Mouse (Mus musculus): ENCODE measurements at regions not wholly inside any gene's neighbourhood (a gene's known extent, or its start where the extent isn't known, plus 50 kb on each side); places are given as distances from the start of the nearest gene placed in this dataset.

DNA sequence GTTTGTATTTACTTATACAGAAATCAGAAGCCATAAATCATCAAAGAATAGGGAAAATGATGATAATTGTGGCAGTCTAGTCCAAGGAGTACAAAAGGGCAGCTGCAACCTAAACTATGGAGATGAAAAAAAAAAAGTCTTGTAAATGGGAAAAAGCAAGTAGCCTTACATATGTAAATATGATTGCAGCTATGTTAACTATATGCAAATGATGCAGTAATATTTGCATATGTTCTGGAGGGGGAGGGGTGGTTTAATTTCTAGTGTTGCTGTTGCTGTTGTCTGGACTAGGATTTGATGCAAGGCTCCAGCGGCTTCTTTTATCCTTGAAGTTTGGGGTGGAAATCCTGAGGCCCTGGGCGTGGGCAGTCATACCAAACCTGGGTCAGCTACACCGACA lies 163.0 kb downstream of the Ankrd50 start:
- in situ Hi-C loops (cut with MboI; ENCODE audit: low sequenced_read_pairs) = no loop called here

DNA sequence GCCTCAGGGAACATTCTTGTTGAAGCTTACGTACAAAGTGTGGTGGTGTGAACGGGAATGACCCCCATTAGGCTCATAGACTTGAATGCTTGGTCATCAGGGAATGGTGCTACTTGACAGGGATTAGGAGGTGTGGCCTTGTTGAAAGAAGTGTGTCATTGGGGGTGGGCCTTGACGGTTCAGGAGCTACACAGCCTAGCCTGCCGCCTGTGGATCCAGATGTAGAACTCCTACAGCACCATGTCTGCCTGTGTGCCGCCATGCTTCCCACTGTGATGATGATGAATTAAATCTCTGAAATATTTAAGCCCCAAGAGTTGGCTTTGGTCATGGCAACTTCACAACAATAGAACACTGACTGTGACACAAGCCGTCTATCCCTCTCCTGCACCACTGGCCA lies 163.6 kb downstream of the Ankrd50 start:
- in situ Hi-C loops (cut with MboI; ENCODE audit: low sequenced_read_pairs) = no loop called here

GRCm38 (mm10) chr3:38312834-38313233 lies 171.8 kb downstream of the Ankrd50 start:
- in situ Hi-C loops (cut with MboI; ENCODE audit: low sequenced_read_pairs) = no loop called here

DNA sequence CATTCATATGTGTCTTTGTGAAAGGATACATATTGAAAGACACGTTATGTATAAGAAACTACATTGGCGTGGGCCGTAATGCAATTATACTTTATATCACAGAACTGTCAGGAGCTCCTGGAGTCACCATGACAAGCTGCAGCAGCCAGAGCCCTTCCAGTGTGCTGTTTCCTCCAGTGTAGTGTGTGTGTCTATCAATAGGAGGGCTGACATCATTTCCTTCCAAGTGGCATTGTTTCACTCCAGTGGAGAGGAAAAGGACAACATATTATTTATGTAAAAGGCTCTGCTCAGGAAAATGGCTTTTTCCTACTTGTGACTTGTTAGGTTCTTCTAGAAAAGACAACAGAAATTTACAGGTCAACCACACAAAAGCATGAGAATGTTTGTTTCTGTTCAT lies 172.5 kb downstream of the Ankrd50 start:
- in situ Hi-C loops (cut with MboI; ENCODE audit: low sequenced_read_pairs) = no loop called here

GRCm38 (mm10) chr3:38299898-38300751 lies 184.5 kb downstream of the Ankrd50 start:
- in situ Hi-C loops (cut with MboI; ENCODE audit: low sequenced_read_pairs) = no loop called here

DNA sequence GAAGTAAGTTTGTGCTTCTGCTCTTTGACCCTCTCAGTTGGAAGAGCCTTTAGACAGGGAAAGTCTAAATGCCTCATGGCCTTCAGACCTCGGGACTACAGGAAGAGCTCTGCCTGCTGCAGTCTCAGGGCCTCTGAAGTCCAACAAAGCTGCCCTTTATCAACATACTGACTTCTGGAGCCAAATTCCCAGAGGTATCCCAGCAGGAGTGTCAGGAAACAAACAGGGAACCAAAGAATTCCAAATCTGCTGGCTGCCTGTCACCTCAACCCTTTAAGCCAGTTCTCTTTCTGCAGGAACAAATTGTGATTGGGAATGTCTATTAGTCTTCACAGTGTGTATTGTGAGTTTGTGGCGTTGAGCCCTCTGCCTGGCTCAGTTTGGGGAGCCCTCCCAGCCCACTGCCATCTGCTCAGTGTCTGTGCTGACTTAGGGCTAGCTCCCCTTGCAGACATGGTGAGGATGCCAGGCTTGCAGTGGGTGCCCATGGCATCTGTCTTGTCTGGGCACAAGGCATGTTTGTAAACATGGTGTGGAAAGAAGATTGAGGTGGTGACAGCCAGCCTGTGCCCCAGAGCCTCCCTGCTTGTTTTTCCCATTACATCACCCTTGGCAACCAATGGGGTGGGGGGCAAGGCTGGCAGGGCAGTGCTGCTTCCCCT lies 185.3 kb downstream of the Ankrd50 start:
- in situ Hi-C loops (cut with MboI; ENCODE audit: low sequenced_read_pairs) = no loop called here

DNA sequence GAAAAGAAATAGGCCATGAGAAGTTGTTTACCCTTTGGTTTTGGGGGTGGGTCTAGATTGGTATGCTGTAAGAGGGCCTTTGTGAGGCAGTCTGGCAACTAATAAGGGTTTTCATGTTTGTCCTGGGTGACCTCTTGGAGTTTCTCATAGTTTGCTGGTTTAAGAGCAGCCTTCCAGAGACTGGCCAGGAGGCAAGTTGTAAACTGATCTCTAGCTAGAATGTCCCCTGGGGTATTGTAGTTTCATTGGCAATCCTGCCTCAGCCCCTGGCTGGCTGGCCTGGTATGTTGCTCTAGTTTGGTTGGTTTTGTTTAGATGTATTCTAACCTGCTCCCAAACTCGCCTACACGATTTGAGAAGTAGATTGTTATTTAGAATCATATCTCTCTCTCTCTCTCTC lies 187.1 kb downstream of the Ankrd50 start:
- in situ Hi-C loops (cut with MboI; ENCODE audit: low sequenced_read_pairs) = no loop called here

- in situ Hi-C loops (cut with MboI; ENCODE audit: low sequenced_read_pairs) = no loop called here
These were observed 195.6 kb downstream of the Ankrd50 start for GRCm38 (mm10) chr3:38289062-38289461.

- in situ Hi-C loops (cut with MboI; ENCODE audit: low sequenced_read_pairs) = no loop called here
These were observed 200.9 kb downstream of the Ankrd50 start for GRCm38 (mm10) chr3:38283687-38284124.

GRCm38 (mm10) chr3:38282891-38283290 lies 201.8 kb downstream of the Ankrd50 start:
- in situ Hi-C loops (cut with MboI; ENCODE audit: low sequenced_read_pairs) = no loop called here

DNA sequence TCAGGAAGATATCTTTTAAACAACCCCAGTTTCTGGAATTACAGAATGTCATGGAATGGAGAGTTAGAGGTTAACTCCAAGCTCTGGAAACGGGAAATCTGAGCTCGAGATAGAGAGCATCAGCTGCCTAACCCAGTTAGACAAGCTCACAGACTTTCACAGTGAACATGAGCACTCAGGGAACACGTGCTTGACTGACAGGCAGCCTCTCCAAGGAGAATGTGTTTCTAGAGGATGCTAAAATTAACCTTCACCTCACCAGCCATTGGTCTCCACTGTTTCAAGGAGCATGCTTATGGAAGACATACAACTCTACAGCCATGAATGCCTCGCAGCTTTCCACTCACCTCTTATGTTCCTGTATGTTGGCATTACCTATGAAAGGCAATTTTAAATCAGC lies 203.0 kb downstream of the Ankrd50 start:
- in situ Hi-C loops (cut with MboI; ENCODE audit: low sequenced_read_pairs) = no loop called here

DNA sequence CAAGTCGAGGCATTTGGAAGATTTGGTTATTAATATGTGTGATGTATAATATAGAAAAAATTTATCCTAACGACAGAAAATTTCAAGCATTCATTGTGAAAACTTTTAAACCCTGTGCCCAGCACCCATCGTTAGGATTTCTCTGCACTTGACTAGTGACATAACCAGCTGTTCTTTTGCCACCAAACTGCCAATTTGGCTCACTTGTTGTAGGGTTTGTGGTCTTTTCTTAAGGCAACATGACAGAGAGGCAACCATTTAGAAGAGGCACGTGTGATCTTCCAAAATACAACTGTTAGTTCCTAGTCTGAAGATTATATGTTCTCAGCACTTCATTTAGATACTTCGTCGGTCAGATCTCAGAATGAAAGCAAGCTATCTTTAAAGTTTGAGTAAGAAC lies 203.8 kb downstream of the Ankrd50 start:
- in situ Hi-C loops (cut with MboI; ENCODE audit: low sequenced_read_pairs) = no loop called here

- in situ Hi-C loops (cut with MboI; ENCODE audit: low sequenced_read_pairs) = no loop called here
These were observed 204.5 kb downstream of the Ankrd50 start for GRCm38 (mm10) chr3:38280105-38280504.

DNA sequence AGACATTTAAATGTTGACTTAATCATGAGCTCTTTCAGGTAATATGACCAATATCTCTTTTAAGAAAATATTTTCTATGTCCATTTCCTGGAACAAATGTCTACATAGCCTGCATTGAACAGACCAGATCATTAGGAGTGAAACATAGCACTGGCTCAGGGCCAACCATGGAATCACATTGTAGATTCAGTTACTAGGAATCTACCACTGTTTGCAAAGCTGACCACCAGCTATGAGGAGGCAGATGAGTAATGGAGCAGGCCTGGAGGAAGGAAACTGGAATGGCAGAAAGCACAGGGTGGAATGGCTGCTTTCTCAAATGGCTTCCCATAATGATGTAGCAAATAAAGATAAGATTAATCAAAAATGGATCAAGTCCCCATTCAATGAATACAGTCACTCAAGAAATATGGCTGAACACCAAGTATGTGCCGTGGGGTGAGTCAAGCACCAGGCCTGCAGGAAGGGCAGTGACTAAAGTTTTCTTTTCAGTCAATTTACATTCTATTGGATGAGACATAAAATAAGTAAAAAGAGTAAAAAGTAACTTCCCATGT lies 207.6 kb downstream of the Ankrd50 start:
- in situ Hi-C loops (cut with MboI; ENCODE audit: low sequenced_read_pairs) = no loop called here

DNA sequence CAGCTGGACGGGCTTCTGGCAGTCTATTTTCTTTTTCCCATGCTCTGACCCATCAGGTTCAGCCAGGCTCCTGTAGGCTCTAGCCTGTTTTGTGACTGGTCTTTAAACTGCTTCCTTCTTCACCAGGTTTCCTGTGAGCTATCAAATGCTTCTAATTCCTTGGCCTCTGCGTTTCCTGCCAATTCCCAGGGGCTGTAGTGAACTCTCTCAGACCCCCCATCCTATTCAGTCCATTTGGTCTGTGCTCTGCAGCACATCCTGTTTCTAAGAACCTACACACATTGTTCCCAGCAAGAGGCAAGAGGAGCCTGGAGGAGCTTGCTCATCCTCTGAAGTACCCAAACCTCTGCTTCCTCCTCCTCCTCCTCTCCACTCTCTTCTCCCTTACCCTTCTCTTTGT lies 209.3 kb downstream of the Ankrd50 start:
- in situ Hi-C loops (cut with MboI; ENCODE audit: low sequenced_read_pairs) = no loop called here

DNA sequence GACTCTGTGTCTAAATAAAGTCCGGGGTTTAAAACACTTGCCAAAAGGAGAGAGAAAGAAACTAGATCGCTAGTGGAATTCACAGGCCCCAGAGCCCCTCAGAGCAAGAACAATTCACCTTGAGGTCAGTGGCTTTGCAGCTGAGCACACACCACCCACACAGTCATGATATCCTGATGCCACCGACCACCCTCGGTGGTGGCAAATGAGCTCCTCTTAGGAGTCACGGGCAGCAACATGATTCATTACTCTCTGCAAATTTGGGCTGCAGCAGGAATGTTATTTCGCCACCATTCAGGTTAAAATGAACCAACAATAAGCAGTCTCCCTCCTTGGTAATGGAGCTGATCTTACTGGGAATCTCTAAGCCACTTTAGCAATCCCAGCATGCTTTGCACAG lies 213.9 kb downstream of the Ankrd50 start:
- in situ Hi-C loops (cut with MboI; ENCODE audit: low sequenced_read_pairs) = loop anchor here (25.0 kb wide), 1 partner anchor 567 kb away; no protein-coding TSS in a partner anchor

- in situ Hi-C loops (cut with MboI; ENCODE audit: low sequenced_read_pairs) = loop anchor here (25.0 kb wide), 1 partner anchor 569 kb away; no protein-coding TSS in a partner anchor
These were observed 216.4 kb downstream of the Ankrd50 start for GRCm38 (mm10) chr3:38268226-38268625.

DNA sequence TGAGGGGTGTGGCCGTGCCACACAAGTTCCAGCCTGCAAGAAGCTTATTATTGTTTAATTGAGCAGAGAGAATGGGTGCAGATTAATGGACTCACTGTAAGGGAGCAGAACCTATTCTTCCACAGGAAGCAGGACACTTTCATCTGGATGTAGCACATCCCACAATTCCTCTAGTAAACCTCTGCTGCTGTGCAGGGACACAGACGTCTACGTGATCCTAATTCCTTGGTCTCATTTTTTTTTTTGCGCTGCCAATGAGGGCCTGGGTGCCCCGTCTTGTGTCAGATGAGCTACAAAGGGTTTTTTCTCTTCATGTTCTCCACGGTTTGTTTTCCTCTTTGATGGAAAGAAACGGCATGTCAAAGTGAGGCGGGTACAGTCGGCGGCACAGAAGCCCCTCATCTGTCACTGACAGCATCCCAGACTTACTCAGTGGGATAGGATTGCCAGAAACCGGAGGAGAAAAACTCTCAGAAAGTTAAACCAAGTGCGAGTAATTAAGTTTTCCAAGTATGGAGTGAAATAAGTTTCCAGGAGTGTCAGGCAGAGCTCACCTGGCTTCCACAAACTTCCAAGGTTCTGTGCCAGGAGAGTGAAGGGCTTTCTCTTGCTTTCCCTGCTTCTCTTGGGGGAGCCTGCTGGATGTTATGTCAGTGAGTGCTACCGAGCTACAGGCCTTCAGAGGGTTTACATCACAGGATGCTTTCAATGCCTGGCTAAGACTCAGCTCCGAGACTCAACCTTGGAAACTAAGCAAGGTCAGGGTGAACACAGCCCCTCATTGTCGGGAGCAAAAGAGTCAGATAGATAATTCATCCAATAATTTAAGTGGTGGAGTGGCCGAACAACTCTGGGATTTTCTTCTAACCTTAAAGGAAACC lies 221.1 kb downstream of the Ankrd50 start:
- in situ Hi-C loops (cut with MboI; ENCODE audit: low sequenced_read_pairs) = loop anchor here (25.0 kb wide), 1 partner anchor 574 kb away; no protein-coding TSS in a partner anchor

GRCm38 (mm10) chr3:38261326-38262075 lies 223.1 kb downstream of the Ankrd50 start:
- in situ Hi-C loops (cut with MboI; ENCODE audit: low sequenced_read_pairs) = loop anchor here (25.0 kb wide), 1 partner anchor 576 kb away; no protein-coding TSS in a partner anchor

GRCm38 (mm10) chr3:38259223-38259622 lies 225.4 kb downstream of the Ankrd50 start:
- in situ Hi-C loops (cut with MboI; ENCODE audit: low sequenced_read_pairs) = loop anchor here (25.0 kb wide), 1 partner anchor 578 kb away; no protein-coding TSS in a partner anchor

Data from CH12F3 (cell line).